Comparison of ENCODE assay signal across 8 mouse cellular contexts in genomic region chr10:127042468-127043115, GRCm38 (mm10). TPM values are rescaled to one million over a fixed set of nuclear protein-coding genes. Genes with fewer than 3 reads are reported as not detected.
A peak's percentile ranks its signal among the peaks of the same experiment; 100 is the strongest.
DNase-seq lines count a peak whose midpoint lies in the region; ATAC-seq and TF ChIP-seq lines count a peak whose summit lies in the region.

No protein-coding gene starts in this region.

- H3K27me3 ChIP-seq in liver, adult 2 months (ENCODE audit: control insufficient read depth, insufficient read depth, low read length), result no peaks in the 10 kb centered on the region
- H3K27me3 ChIP-seq in embryonic facial prominence, embryonic 10.5 days (replicated peaks; ENCODE audit: low read depth, poor library complexity, severe bottlenecking), result peaks cover 32% of the 10 kb centered on the region
- H3K27me3 ChIP-seq in intestine, embryonic 15.5 days (replicated peaks), result peaks cover 6% of the 10 kb centered on the region
- H3K27me3 ChIP-seq in neural tube, embryonic 13.5 days, result peaks cover 22% of the 10 kb centered on the region

- peak overlapping the region; percentile 24; the same call in 1 of the 2 replicates for H3K9ac ChIP-seq in liver, adult 2 months (ENCODE audit: low read depth, low read length)
- H3K9ac ChIP-seq in intestine, embryonic 15.5 days, result peak overlapping the region; percentile 69
- peak overlapping the region; percentile 77 for H3K9ac ChIP-seq in neural tube, embryonic 13.5 days

- no peaks in the 10 kb centered on the region for H3K9me3 ChIP-seq in embryonic facial prominence, embryonic 10.5 days
- no peaks in the 10 kb centered on the region for H3K9me3 ChIP-seq in intestine, embryonic 15.5 days
- no peaks in the 10 kb centered on the region for H3K9me3 ChIP-seq in neural tube, embryonic 13.5 days

- TF ChIP-seq CTCF in liver, adult 2 months (IDR thresholded peaks at IDR 0.05; ENCODE audit: low read depth, low read length), result no peak

- no peaks in the 10 kb centered on the region for H3K79me2 ChIP-seq in liver, adult 2 months (ENCODE audit: control insufficient read depth, insufficient read depth, low read length)

- WGBS in liver, adult 2 months, result 28% methylated on average over 5 of the region's 5 CpGs
- WGBS in embryonic facial prominence, embryonic 10.5 days, result 21% methylated on average over 5 of the region's 5 CpGs
- 16% methylated on average over 5 of the region's 5 CpGs for WGBS in intestine, embryonic 15.5 days
- WGBS in neural tube, embryonic 13.5 days, result 22% methylated on average over 5 of the region's 5 CpGs

- DNase-seq in liver, adult 2 months (ENCODE audit: extremely low read depth, low read depth, low spot score), result no peak
- no peak for DNase-seq in liver
- no peak for DNase-seq in embryonic facial prominence, embryonic 10.5 days (ENCODE audit: low spot score)
- no peak for DNase-seq in urinary bladder, postnatal 10 days (ENCODE audit: low spot score)
- no peak for DNase-seq in left cerebral cortex, postnatal 25 days (ENCODE audit: low spot score in 2 of 2)

- ATAC-seq in intestine, embryonic 15.5 days, result peak; percentile 10
- 0 out of 2 replicates have a peak, but pooled peaks have one; percentile 2 for ATAC-seq in neural tube, embryonic 13.5 days (ENCODE audit: low read depth)
- ATAC-seq in activated CD4-positive, CD25-positive, alpha-beta regulatory T cell, adult 4 months, result no peak

- intact Hi-C loops in left cerebral cortex, postnatal 25 days (cut with DNase I), result no loop called here

- peaks cover 5% of the 10 kb centered on the region; the same call in 1 of the 2 replicates for H3K4me1 ChIP-seq in liver, adult 2 months (ENCODE audit: control insufficient read depth, insufficient read depth, low read length)
- peaks cover 23% of the 10 kb centered on the region for H3K4me1 ChIP-seq in embryonic facial prominence, embryonic 10.5 days
- peaks cover 11% of the 10 kb centered on the region for H3K4me1 ChIP-seq in intestine, embryonic 15.5 days (replicated peaks)
- H3K4me1 ChIP-seq in neural tube, embryonic 13.5 days (replicated peaks), result peaks cover 16% of the 10 kb centered on the region

- no peak overlapping the region for H3K27ac ChIP-seq in liver, adult 2 months (replicated peaks; ENCODE audit: insufficient read depth, low read depth, low read length)
- peak overlapping the region; percentile 92 for H3K27ac ChIP-seq in embryonic facial prominence, embryonic 10.5 days (replicated peaks)
- H3K27ac ChIP-seq in intestine, embryonic 15.5 days, result peak overlapping the region; percentile 71
- no peak overlapping the region for H3K27ac ChIP-seq in neural tube, embryonic 13.5 days (replicated peaks)

- peak overlapping the region; percentile 97 for H3K4me2 ChIP-seq in intestine, embryonic 15.5 days (replicated peaks)
- peak overlapping the region; percentile 99 for H3K4me2 ChIP-seq in neural tube, embryonic 13.5 days

- peak overlapping the region; percentile 84 for H3K4me3 ChIP-seq in liver, adult 2 months (ENCODE audit: insufficient read depth, low read depth, low read length)
- H3K4me3 ChIP-seq in embryonic facial prominence, embryonic 10.5 days, result peak overlapping the region; percentile 93
- H3K4me3 ChIP-seq in intestine, embryonic 15.5 days (replicated peaks), result peak overlapping the region; percentile 85
- peak overlapping the region; percentile 83 for H3K4me3 ChIP-seq in neural tube, embryonic 13.5 days

- no peaks in the 10 kb centered on the region for H3K36me3 ChIP-seq in liver, adult 2 months (ENCODE audit: control insufficient read depth, insufficient read depth, low read length)
- peaks cover 32% of the 10 kb centered on the region for H3K36me3 ChIP-seq in embryonic facial prominence, embryonic 10.5 days (replicated peaks)
- H3K36me3 ChIP-seq in intestine, embryonic 15.5 days, result 0 out of 2 replicates have a peak, but pooled peaks cover 2% of the 10 kb centered on the region
- peaks cover 3% of the 10 kb centered on the region; the same call in 1 of the 2 replicates for H3K36me3 ChIP-seq in neural tube, embryonic 13.5 days

- no peak for TF ChIP-seq POLR2A in liver, adult 2 months (IDR thresholded peaks at IDR 0.05; ENCODE audit: extremely low read depth, insufficient read depth, low read length)

RNA-seq across cellular contexts. Expression of gene Eef1akmt3, which starts 1.3 kb away (rescaled TPM):
- total RNA-seq in liver, adult 2 months (2014; rRNA removed), result not detected in 2 replicates
- 0.09 TPM in 1 of 2 replicates, not detected in the other for polyA plus RNA-seq in liver, adult 2 months (2012; rRNA removed)
- polyA plus RNA-seq in embryonic facial prominence, embryonic 10.5 days (2016; fragmentation: Nextera tagmentation; extraction: Ambion mirVana), result 0.27 and 0.29 TPM in 2 replicates
- 0.40 and 0.69 TPM in 2 replicates for polyA plus RNA-seq in intestine, embryonic 15.5 days (2015; fragmentation: Nextera tagmentation; extraction: Ambion mirVana)
- polyA plus RNA-seq in neural tube, embryonic 13.5 days (2015; fragmentation: Nextera tagmentation; extraction: Ambion mirVana), result 0.20 and 0.25 TPM in 2 replicates
- polyA plus RNA-seq in activated CD4-positive, CD25-positive, alpha-beta regulatory T cell, adult 4 months (2017; shearing (Covaris generic)), result under 1 TPM in 1 of 2 experiments, not detected in 1; 0.52 TPM
- total RNA-seq in left cerebral cortex, postnatal 25 days (2021), result under 1 TPM; 0.16 to 0.25 TPM

RNA-seq across cellular contexts. Expression of gene Mettl1, which starts 1.4 kb away (rescaled TPM):
- 5.2 and 6.1 TPM in 2 replicates for total RNA-seq in liver, adult 2 months (2014; rRNA removed)
- polyA plus RNA-seq in liver, adult 2 months (2012; rRNA removed), result 9.1 and 17.9 TPM in 2 replicates
- polyA plus RNA-seq in embryonic facial prominence, embryonic 10.5 days (2016; fragmentation: Nextera tagmentation; extraction: Ambion mirVana), result 58.6 and 62.4 TPM in 2 replicates
- polyA plus RNA-seq in intestine, embryonic 15.5 days (2015; fragmentation: Nextera tagmentation; extraction: Ambion mirVana), result 48.9 and 55.1 TPM in 2 replicates
- 22.5 and 25.7 TPM in 2 replicates for polyA plus RNA-seq in neural tube, embryonic 13.5 days (2015; fragmentation: Nextera tagmentation; extraction: Ambion mirVana)
- 10 to 100 TPM; 19.8 to 23.9 TPM for polyA plus RNA-seq in activated CD4-positive, CD25-positive, alpha-beta regulatory T cell, adult 4 months (2017; shearing (Covaris generic))
- total RNA-seq in left cerebral cortex, postnatal 25 days (2021), result 1 to 10 TPM; 8.7 to 9.7 TPM

RNA-seq across cellular contexts. Expression of gene Cyp27b1, which starts 5.5 kb away (rescaled TPM):
- not detected in 2 replicates for total RNA-seq in liver, adult 2 months (2014; rRNA removed)
- polyA plus RNA-seq in liver, adult 2 months (2012; rRNA removed), result 0.05 TPM in 2 replicates
- polyA plus RNA-seq in embryonic facial prominence, embryonic 10.5 days (2016; fragmentation: Nextera tagmentation; extraction: Ambion mirVana), result 0.14 TPM in 2 replicates
- polyA plus RNA-seq in intestine, embryonic 15.5 days (2015; fragmentation: Nextera tagmentation; extraction: Ambion mirVana), result 0.05 and 0.11 TPM in 2 replicates
- polyA plus RNA-seq in neural tube, embryonic 13.5 days (2015; fragmentation: Nextera tagmentation; extraction: Ambion mirVana), result 0.12 and 0.28 TPM in 2 replicates
- polyA plus RNA-seq in activated CD4-positive, CD25-positive, alpha-beta regulatory T cell, adult 4 months (2017; shearing (Covaris generic)), result not detected
- total RNA-seq in left cerebral cortex, postnatal 25 days (2021), result 1 to 10 TPM in 1 of 2 experiments, under 1 TPM in 1; 0.57 to 1.1 TPM

RNA-seq across cellular contexts. Expression of gene Tsfm, which starts 12.0 kb away (rescaled TPM):
- total RNA-seq in liver, adult 2 months (2014; rRNA removed), result 21.6 and 26.3 TPM in 2 replicates
- 17.4 and 18.2 TPM in 2 replicates for polyA plus RNA-seq in liver, adult 2 months (2012; rRNA removed)
- polyA plus RNA-seq in embryonic facial prominence, embryonic 10.5 days (2016; fragmentation: Nextera tagmentation; extraction: Ambion mirVana), result 103 and 106 TPM in 2 replicates
- polyA plus RNA-seq in intestine, embryonic 15.5 days (2015; fragmentation: Nextera tagmentation; extraction: Ambion mirVana), result 91.8 and 99.3 TPM in 2 replicates
- 53.3 and 65.1 TPM in 2 replicates for polyA plus RNA-seq in neural tube, embryonic 13.5 days (2015; fragmentation: Nextera tagmentation; extraction: Ambion mirVana)
- polyA plus RNA-seq in activated CD4-positive, CD25-positive, alpha-beta regulatory T cell, adult 4 months (2017; shearing (Covaris generic)), result 10 to 100 TPM; 42.5 to 57.1 TPM
- total RNA-seq in left cerebral cortex, postnatal 25 days (2021), result 10 to 100 TPM; 30.1 to 37.1 TPM

RNA-seq across cellular contexts. Expression of gene March9, which starts 17.4 kb away (rescaled TPM):
- 0.09 and 0.34 TPM in 2 replicates for total RNA-seq in liver, adult 2 months (2014; rRNA removed)
- 0.44 and 0.52 TPM in 2 replicates for polyA plus RNA-seq in liver, adult 2 months (2012; rRNA removed)
- 1.2 and 1.3 TPM in 2 replicates for polyA plus RNA-seq in embryonic facial prominence, embryonic 10.5 days (2016; fragmentation: Nextera tagmentation; extraction: Ambion mirVana)
- 0.74 and 0.91 TPM in 2 replicates for polyA plus RNA-seq in intestine, embryonic 15.5 days (2015; fragmentation: Nextera tagmentation; extraction: Ambion mirVana)
- 5.4 and 6.3 TPM in 2 replicates for polyA plus RNA-seq in neural tube, embryonic 13.5 days (2015; fragmentation: Nextera tagmentation; extraction: Ambion mirVana)
- polyA plus RNA-seq in activated CD4-positive, CD25-positive, alpha-beta regulatory T cell, adult 4 months (2017; shearing (Covaris generic)), result 1 to 10 TPM in 1 of 2 experiments, under 1 TPM in 1; 0.65 to 1.0 TPM
- total RNA-seq in left cerebral cortex, postnatal 25 days (2021), result 10 to 100 TPM; 21.7 to 21.8 TPM

Comparison
In these comparisons a context has a peak if more than half of its experiments do, and no peak if none do; other contexts are left out.
1. H3K27ac ChIP-seq: peak in embryonic facial prominence, embryonic 10.5 days (single experiment) and intestine, embryonic 15.5 days (single experiment); none in liver, adult 2 months (single experiment) and neural tube, embryonic 13.5 days (single experiment).
2. H3K9ac ChIP-seq: peak in every context shown above with its lines; median percentile 77 in neural tube, embryonic 13.5 days; 69 in intestine, embryonic 15.5 days; 24 in liver, adult 2 months.
3. Peak in every context shown above with its lines, with median percentiles within 50 percentile points of each other: H3K4me3 ChIP-seq.